Mouse (Mus musculus) neural tube, embryonic 14.5 days (tissue): ENCODE data around the gene Hells. TPM values are rescaled to one million over a fixed set of nuclear protein-coding genes. Genes with fewer than 3 reads are reported as not detected.

ENCODE experiments used
- ATAC-seq: fragments of 200-750 bp; cut with Nextera tagmentation; 2 replicates; pipeline ENCODE4 v1.8.0; 2017; ENCODE audit warnings: low read depth, mild to moderate bottlenecking, moderate TSS enrichment, moderate library complexity
- H3K27ac ChIP-seq: fragments of 300-500 bp; sonication (generic); 2 replicates; pipeline ENCODE4 v1.5.1; 2014; ENCODE audit warnings: low read depth, mild to moderate bottlenecking, control low read depth, low read length, moderate library complexity, mixed read lengths
- H3K27me3 ChIP-seq: fragments of 300-500 bp; sonication (generic); 2 replicates; pipeline ENCODE4 v1.6.1; 2014; ENCODE audit warnings: low read length; ENCODE audit not compliant: control insufficient read depth, insufficient read depth
- H3K36me3 ChIP-seq: fragments of 300-500 bp; sonication (generic); 2 replicates; pipeline ENCODE4 v1.6.1; 2014; ENCODE audit warnings: low read length, mixed read lengths; ENCODE audit not compliant: control insufficient read depth, insufficient read depth
- H3K4me1 ChIP-seq: fragments of 300-500 bp; sonication (generic); 2 replicates; pipeline ENCODE4 v1.6.1; 2014; ENCODE audit warnings: low read length; ENCODE audit not compliant: control insufficient read depth, insufficient read depth
- H3K4me2 ChIP-seq: fragments of 300-500 bp; sonication (generic); 2 replicates; pipeline ENCODE4 v1.6.1; 2014; ENCODE audit warnings: mild to moderate bottlenecking, low read depth, low read length, control low read depth
- H3K4me3 ChIP-seq: fragments of 300-500 bp; sonication (generic); 2 replicates; pipeline ENCODE4 v1.5.1; 2014; ENCODE audit warnings: low read depth, low read length, control low read depth, mixed read lengths
- H3K9ac ChIP-seq: fragments of 300-500 bp; sonication (generic); replicated peaks from 2 replicates; pipeline ENCODE4 v1.6.1; 2014; ENCODE audit warnings: low read depth, mild to moderate bottlenecking, control low read depth, low read length, mixed read lengths
- H3K9me3 ChIP-seq: fragments of 300-500 bp; sonication (generic); 2 replicates; pipeline ENCODE4 v1.6.1; 2016; ENCODE audit warnings: low read length; ENCODE audit not compliant: control insufficient read depth
- WGBS: fragments of 180-500 bp; shearing (Covaris S2); extraction: QIAGEN DNeasy Blood & Tissue Kit; methylation state at CpG from one replicate; pipeline ENCODE4 v1.1.7; 2014; 5-methylcytosine and 5-hydroxymethylcytosine counted together
- polyA plus RNA-seq: library from polyadenylated mRNA; unstranded; fragments of >200 nt; fragmentation: Nextera tagmentation; extraction: Ambion mirVana; gene quantifications from 2 replicates; pipeline ENCODE4 v1.2.1, GENCODE M21; 2014

Hells gene
- 6.3 and 7.6 TPM in 2 replicates for polyA plus RNA-seq

DNA sequence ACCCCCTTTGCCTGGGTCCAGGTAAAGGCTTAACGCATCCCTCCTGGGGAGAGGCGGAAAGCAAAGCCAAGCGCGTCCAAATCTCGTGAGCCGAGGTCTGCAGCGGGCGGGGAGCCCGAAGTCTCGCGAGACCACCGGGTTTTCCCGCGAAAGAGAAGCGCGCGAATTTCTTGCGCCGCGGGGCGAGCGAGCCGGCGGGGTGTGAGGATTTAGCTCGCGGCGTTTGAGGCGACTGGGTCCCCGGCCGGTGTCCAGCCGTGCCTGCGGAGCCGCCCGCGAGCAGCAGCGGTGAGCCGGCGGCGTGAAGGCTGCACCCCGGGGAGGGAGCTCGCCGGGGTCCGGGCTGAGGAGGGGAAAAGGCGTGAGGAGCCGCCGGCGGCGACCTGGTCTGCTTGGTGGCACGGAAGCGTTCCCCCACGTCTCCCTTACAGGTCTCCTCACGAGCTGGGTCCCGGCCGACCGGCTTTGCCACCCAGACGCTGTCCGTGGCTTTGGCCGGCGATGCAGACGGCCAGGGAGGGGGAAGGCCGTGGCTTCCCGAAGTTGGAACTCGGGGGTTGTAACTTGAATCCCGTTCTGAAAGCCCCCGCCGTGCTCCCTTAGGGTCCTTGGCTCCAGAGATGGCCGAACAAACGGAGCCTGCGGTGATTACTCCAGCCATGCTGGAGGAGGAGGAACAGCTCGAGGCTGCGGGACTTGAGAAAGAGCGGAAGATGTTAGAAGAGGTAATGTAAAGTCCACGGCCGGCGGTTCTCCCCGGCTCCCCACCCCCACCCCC, at the start of gene Hells:
Gene Hells, plus strand, starts transcription at position 128 of the 778 bp plus-strand sequence.
- Histone ChIP-seq H3K9ac (peak within 1 kb of the TSS; percentile 80), H3K27me3 (no peaks in the 10 kb centered on the region), H3K4me1 (peaks cover 9% of the 10 kb centered on the region; the same call in 1 of the 2 replicates), H3K27ac (peak within 1 kb of the TSS; percentile 34; the same call in 1 of the 2 replicates), H3K36me3 (no peaks in the 10 kb centered on the region), H3K4me2 (peak within 1 kb of the TSS; percentile 99), H3K4me3 (peak within 1 kb of the TSS; percentile 76), H3K9me3 (no peaks in the 10 kb centered on the region)
- ATAC-seq: peak; percentile 94
- WGBS: under 1% methylated on average over 65 of the region's 76 CpGs

DNA sequence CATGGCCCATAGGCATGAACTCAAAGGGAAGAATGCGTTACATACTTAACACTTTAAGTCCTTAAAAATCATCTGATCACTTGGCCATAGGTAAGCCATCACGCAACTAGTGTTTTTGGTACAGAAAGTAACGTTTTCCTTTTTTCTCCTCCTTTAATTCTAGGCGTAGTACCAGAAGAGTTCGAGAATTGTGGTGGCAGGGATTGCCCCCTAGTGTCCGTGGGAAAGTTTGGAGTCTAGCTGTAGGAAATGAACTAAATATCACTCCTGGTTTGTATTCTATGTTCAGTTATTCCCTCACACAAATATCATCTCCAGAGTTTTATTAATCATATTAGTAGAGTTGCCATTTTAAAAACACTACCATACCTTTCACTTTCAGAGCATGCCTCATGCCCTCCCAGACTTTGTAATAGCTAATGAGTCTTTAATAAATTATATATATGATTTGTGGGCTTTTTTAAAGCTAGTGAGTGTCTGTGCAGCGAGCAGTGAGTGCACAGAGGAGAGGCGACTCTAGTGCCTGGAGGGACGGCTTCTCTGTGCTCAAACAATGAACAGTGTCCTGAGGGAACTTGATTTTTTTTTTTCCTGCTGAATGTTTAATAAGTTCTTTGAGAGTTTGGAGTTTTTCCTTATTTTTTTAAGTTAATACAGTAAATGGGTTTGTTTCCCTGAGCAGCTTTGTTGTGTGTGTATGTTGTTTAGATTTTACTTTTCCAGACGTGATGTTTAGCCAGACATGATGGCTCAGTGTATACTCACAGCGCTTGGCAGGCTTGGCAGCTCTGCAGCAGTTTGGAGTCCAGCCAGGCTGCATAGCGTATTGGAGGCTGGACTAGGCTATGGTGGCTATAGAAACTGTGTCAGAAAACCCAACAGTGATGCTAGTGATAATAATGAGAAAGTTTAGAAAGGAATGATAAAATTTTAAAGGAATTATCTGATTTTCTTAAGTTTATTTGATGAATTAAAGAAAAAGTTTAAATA, 29.3 kb upstream of the Hells start:
- Histone ChIP-seq H3K36me3 (no peaks in the 10 kb centered on the region), H3K27ac (no peak overlapping the region), H3K9me3 (no peaks in the 10 kb centered on the region), H3K27me3 (no peaks in the 10 kb centered on the region), H3K4me1 (no peaks in the 10 kb centered on the region), H3K4me3 (no peak overlapping the region), H3K9ac (no peak overlapping the region), H3K4me2 (no peak overlapping the region)
- peak; percentile 85 for ATAC-seq
- 62% methylated on average over 12 of the region's 12 CpGs for WGBS

DNA sequence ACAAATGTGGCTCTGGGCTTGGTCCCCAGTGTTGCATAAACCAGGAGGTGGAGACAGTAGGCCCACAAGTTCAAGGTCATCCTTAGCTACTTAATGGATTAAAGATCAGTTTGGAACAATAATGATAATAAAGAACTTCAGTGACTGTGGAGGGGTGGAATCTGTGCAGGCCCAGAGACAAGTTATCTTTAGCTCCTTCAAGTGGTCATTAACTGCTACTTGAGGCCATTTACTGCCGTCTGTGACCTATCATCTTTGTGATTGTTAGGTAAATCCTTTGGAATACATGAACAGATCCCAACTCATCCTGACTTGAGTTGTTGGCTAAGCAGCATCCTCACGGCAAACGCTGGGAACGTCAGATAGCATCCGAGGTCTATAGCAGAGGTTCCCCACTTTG, 28.2 kb upstream of the Hells start:
- 90% methylated on average over 5 of the region's 5 CpGs for WGBS
- Histone ChIP-seq H3K27me3 (no peaks in the 10 kb centered on the region), H3K4me2 (no peak overlapping the region), H3K36me3 (no peaks in the 10 kb centered on the region), H3K27ac (no peak overlapping the region), H3K9ac (no peak overlapping the region), H3K4me3 (no peak overlapping the region), H3K9me3 (no peaks in the 10 kb centered on the region), H3K4me1 (no peaks in the 10 kb centered on the region)
- ATAC-seq: no peak

DNA sequence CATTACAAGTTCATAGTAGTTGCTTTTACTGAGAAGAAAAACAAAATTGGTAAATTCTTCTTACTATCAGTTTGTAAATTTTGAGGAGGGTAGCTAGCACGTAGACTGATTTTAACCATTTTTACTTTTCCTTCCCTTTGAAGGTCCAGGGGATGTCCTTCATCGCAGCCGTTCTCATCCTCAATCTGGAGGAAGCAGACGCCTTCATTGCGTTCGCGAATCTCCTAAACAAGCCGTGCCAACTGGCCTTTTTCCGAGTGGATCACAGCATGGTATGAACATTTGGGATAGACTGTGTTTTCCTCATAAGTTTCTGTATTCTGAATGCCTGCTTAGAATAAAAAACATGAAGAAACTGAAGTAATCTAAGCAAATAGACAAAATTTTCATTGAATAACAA, 16.9 kb upstream of the Hells start:
- H3K36me3 ChIP-seq: peaks cover 22% of the 10 kb centered on the region; the same call in 1 of the 2 replicates
- ATAC-seq: no peak
- H3K4me2 ChIP-seq: no peak overlapping the region
- no peaks in the 10 kb centered on the region for H3K9me3 ChIP-seq
- H3K27ac ChIP-seq: no peak overlapping the region
- 92% methylated on average over 9 of the region's 9 CpGs for WGBS
- H3K9ac ChIP-seq: no peak overlapping the region
- no peaks in the 10 kb centered on the region for H3K4me1 ChIP-seq
- no peaks in the 10 kb centered on the region for H3K27me3 ChIP-seq
- no peak overlapping the region for H3K4me3 ChIP-seq

DNA sequence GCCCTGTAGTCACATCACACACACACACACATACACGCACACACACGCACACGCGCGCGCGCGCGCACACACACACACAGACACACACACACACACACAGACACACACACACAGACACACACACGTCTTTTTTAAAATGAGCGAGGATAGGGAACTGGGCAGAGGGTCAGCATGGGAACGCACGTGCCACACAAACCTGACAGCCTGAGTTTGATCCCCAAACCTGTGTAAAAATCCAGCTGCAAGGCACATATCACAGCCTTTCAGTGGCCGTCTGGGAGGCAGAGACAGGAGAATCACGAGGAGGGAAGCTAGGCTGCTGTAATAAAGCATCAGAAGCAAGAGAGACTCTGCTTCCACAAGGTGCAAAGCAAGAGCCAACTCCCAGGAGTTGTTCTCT, 15.8 kb upstream of the Hells start:
- 91% methylated on average over 15 of the region's 15 CpGs for WGBS
- H3K36me3 ChIP-seq: peaks cover 22% of the 10 kb centered on the region; the same call in 1 of the 2 replicates
- no peaks in the 10 kb centered on the region for H3K27me3 ChIP-seq
- no peak for ATAC-seq
- H3K9ac ChIP-seq: no peak overlapping the region
- H3K4me3 ChIP-seq: no peak overlapping the region
- no peak overlapping the region for H3K4me2 ChIP-seq
- no peaks in the 10 kb centered on the region for H3K9me3 ChIP-seq
- no peak overlapping the region for H3K27ac ChIP-seq
- no peaks in the 10 kb centered on the region for H3K4me1 ChIP-seq

DNA sequence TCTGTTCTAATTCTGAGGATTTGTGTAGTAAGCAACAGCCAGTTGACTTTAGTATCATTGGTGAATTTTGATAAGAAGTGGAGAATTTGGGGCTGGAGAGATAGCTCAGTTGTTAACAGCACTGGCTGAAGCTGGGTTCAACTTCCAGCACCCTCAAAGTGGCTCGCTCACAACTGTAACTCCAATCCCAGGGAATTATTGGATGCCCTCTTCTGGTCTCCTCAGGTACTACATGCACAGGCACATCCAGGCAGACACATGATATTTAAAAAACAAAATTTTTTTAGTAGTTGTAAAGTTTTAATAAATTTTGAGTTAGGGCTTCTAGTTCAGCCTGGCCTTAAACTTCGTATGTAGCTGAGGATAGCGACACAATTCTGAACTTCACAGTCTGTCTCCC, 15.0 kb upstream of the Hells start:
- Histone ChIP-seq H3K9me3 (no peaks in the 10 kb centered on the region), H3K4me3 (no peak overlapping the region), H3K27ac (no peak overlapping the region), H3K9ac (no peak overlapping the region), H3K36me3 (peaks cover 22% of the 10 kb centered on the region; the same call in 1 of the 2 replicates), H3K4me1 (no peaks in the 10 kb centered on the region), H3K4me2 (no peak overlapping the region), H3K27me3 (no peaks in the 10 kb centered on the region)
- no peak; the same call in 1 of the 2 replicates for ATAC-seq
- 49% methylated on average over 3 of the region's 3 CpGs for WGBS

DNA sequence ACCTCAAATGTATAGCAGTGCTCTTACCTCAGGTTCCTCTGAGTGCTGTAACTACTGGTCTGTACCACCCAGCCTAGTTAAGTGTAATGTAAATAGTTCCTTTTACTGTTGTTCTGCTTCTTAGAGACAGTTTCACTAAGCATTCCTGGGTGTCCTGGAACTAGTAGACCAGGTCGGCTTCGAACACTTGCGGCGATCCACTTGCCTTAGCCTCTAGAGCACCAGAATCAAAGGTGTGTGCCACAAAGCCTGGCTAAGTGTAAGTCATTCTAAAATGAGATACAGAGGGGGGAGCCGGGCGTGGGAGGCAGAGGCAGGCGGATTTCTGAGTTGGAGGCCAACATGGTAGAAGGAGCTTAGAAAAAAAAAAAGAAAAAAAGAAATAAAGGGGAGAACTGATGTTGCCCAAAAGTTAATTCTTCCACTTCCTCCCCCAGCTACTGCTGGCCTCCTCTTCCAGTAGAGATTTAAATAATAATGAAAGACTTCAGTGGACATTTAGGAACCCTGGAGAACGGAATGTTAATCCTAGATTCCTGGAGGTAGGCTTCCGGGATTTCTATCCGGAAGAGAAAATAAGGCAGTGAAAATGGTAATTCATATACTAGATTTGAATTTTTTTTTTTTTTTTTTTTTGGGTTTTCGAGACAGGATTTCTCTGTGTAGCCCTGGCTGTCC, 2.1 kb upstream of the Hells start:
- no peak overlapping the region for H3K4me3 ChIP-seq
- H3K4me2 ChIP-seq: no peak overlapping the region
- H3K9me3 ChIP-seq: no peaks in the 10 kb centered on the region
- 96% methylated on average over 10 of the region's 11 CpGs for WGBS
- H3K27ac ChIP-seq: no peak overlapping the region
- H3K9ac ChIP-seq: no peak overlapping the region
- no peaks in the 10 kb centered on the region for H3K36me3 ChIP-seq
- H3K4me1 ChIP-seq: peaks cover 9% of the 10 kb centered on the region; the same call in 1 of the 2 replicates
- no peaks in the 10 kb centered on the region for H3K27me3 ChIP-seq
- no peak for ATAC-seq

DNA sequence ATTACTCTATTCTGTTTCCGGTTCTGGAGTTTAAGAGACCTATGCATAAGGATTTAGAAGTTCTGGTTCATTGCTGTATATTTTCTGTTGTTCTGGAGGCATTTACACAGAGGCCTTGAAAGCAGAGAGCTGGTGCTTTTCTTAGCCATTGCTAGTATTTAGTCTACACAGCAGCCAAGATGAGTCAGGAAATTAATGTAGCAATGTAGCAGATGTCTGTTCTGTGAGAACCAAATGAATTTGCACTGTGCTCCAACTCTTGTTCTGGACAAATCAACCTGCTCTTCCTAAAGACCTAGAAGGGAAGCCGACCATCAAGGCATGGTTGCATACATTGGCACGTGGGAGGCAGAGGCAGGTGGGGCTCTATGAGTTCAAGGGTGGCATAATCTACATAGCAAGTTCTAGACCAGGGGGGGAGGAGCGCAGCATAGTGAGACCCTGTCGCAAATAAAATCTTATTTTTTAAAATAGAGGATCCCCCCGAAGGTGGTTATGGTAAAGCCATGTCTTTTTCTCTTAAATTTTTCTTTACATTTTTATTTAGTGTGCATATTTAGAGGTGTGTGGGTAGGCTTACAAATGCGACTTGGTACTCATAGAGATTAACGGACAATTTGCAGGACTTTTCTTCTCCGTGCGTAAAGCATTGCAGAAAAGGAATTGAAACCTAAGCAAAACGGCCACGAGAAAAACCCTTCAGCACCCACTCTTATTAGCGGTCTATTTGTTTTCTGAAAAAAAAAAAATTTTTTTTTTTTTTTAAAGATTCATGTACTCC, 1.1 kb upstream of the Hells start:
- 77% methylated on average over 13 of the region's 13 CpGs for WGBS
- Histone ChIP-seq H3K27ac (no peak overlapping the region), H3K4me3 (peak overlapping the region; percentile 76), H3K9ac (peak overlapping the region; percentile 80; the same call in 1 of the 2 replicates), H3K9me3 (no peaks in the 10 kb centered on the region), H3K36me3 (no peaks in the 10 kb centered on the region), H3K4me1 (peaks cover 9% of the 10 kb centered on the region; the same call in 1 of the 2 replicates), H3K4me2 (peak overlapping the region; percentile 99), H3K27me3 (no peaks in the 10 kb centered on the region)
- no peak for ATAC-seq
